Mouse (Mus musculus): ENCODE results near the gene Erich6. TPM values are rescaled to one million over a fixed set of nuclear protein-coding genes. Genes with fewer than 3 reads are reported as not detected.
"Not testable (repeated sequence)": the region's sequence is repeated elsewhere in the genome, so short reads cannot be mapped to it uniquely, and the experiment has no call there.

The Erich6 gene
- total RNA-seq, 2 experiments from 2014 or later = 1.5 to 1.9 TPM

- intact Hi-C loops (cut with DNase I) = loop anchor here (10.0 kb wide), 1 partner anchor 401 kb away; no protein-coding TSS in a partner anchor
Measured at GRCm38 (mm10) chr3:58653907-58654306, 16.9 kb upstream of the Erich6 start.

GRCm38 (mm10) chr3:58650328-58650727, 13.3 kb upstream of the Erich6 start:
- intact Hi-C loops (cut with DNase I) = loop anchor here (10.0 kb wide), 1 partner anchor 404 kb away; no protein-coding TSS in a partner anchor

More at GRCm38 (mm10) chr3:58653907-58654306, 16.9 kb upstream of the Erich6 start:
- DNase-seq (ENCODE audit: extremely low spot score in 1 of 2, low spot score in 2 of 2) = peak in 1 of 2 experiments; percentile 29

GRCm38 (mm10) chr3:58647179-58647578, 10.2 kb upstream of the Erich6 start:
- intact Hi-C loops (cut with DNase I) = no loop called here
- no peak for DNase-seq (ENCODE audit: extremely low spot score in 1 of 2, low spot score in 2 of 2)

More at GRCm38 (mm10) chr3:58650328-58650727, 13.3 kb upstream of the Erich6 start:
- DNase-seq (ENCODE audit: extremely low spot score in 1 of 2, low spot score in 2 of 2) = no peak

GRCm38 (mm10) chr3:58646180-58646579, 9.2 kb upstream of the Erich6 start:
- no peak for DNase-seq (ENCODE audit: extremely low spot score in 1 of 2, low spot score in 2 of 2)
- intact Hi-C loops (cut with DNase I) = no loop called here

GRCm38 (mm10) chr3:58631693-58632092, 5.3 kb downstream of the Erich6 start:
- DNase-seq (ENCODE audit: extremely low spot score in 1 of 2, low spot score in 2 of 2) = no peak
- intact Hi-C loops (cut with DNase I) = no loop called here

GRCm38 (mm10) chr3:58624981-58625380, 12.0 kb downstream of the Erich6 start:
- intact Hi-C loops (cut with DNase I) = no loop called here
- no peak for DNase-seq (ENCODE audit: extremely low spot score in 1 of 2, low spot score in 2 of 2)

- no peak for DNase-seq (ENCODE audit: extremely low spot score in 1 of 2, low spot score in 2 of 2)
- intact Hi-C loops (cut with DNase I) = no loop called here
Measured at GRCm38 (mm10) chr3:58622665-58623394, 14.2 kb downstream of the Erich6 start.

GRCm38 (mm10) chr3:58621066-58621465, 15.9 kb downstream of the Erich6 start:
- DNase-seq (ENCODE audit: extremely low spot score in 1 of 2, low spot score in 2 of 2) = no peak
- intact Hi-C loops (cut with DNase I) = no loop called here

- no peak for DNase-seq (ENCODE audit: extremely low spot score in 1 of 2, low spot score in 2 of 2)
- intact Hi-C loops (cut with DNase I) = no loop called here
Measured at GRCm38 (mm10) chr3:58609985-58610384, 27.0 kb downstream of the Erich6 start.

- intact Hi-C loops (cut with DNase I) = no loop called here
Measured at GRCm38 (mm10) chr3:58608506-58608905, 28.5 kb downstream of the Erich6 start.

GRCm38 (mm10) chr3:58593623-58594022, 43.4 kb downstream of the Erich6 start:
- intact Hi-C loops (cut with DNase I) = no loop called here
- DNase-seq (ENCODE audit: extremely low spot score in 1 of 2, low spot score in 2 of 2) = no peak

More at GRCm38 (mm10) chr3:58608506-58608905, 28.5 kb downstream of the Erich6 start:
- no peak for DNase-seq (ENCODE audit: extremely low spot score in 1 of 2, low spot score in 2 of 2)

GRCm38 (mm10) chr3:58592666-58593065, 44.3 kb downstream of the Erich6 start:
- intact Hi-C loops (cut with DNase I); DNase-seq (ENCODE audit: extremely low spot score in 1 of 2, low spot score in 2 of 2): not testable (repeated sequence)

- DNase-seq (ENCODE audit: extremely low spot score in 1 of 2, low spot score in 2 of 2); intact Hi-C loops (cut with DNase I): not testable (repeated sequence)
Measured at GRCm38 (mm10) chr3:58590544-58590943, 46.5 kb downstream of the Erich6 start.

GRCm38 (mm10) chr3:58582788-58583426, 54.1 kb downstream of the Erich6 start:
- no peak for DNase-seq (ENCODE audit: extremely low spot score in 1 of 2, low spot score in 2 of 2)
- intact Hi-C loops (cut with DNase I) = no loop called here

- intact Hi-C loops (cut with DNase I) = no loop called here
- DNase-seq (ENCODE audit: extremely low spot score in 1 of 2, low spot score in 2 of 2) = no peak
Measured at GRCm38 (mm10) chr3:58582297-58582696, 54.7 kb downstream of the Erich6 start.

- DNase-seq (ENCODE audit: extremely low spot score in 1 of 2, low spot score in 2 of 2) = no peak
- intact Hi-C loops (cut with DNase I) = no loop called here
Measured at GRCm38 (mm10) chr3:58581530-58581929, 55.5 kb downstream of the Erich6 start.

- DNase-seq (ENCODE audit: extremely low spot score in 1 of 2, low spot score in 2 of 2) = no peak
- intact Hi-C loops (cut with DNase I) = no loop called here
Measured at GRCm38 (mm10) chr3:58577506-58578050, 59.4 kb downstream of the Erich6 start.

- intact Hi-C loops (cut with DNase I) = no loop called here
- peak; percentile 29 to 67 for DNase-seq (ENCODE audit: extremely low spot score in 1 of 2, low spot score in 2 of 2)
Measured at GRCm38 (mm10) chr3:58577067-58577503, 59.9 kb downstream of the Erich6 start.

- DNase-seq (ENCODE audit: extremely low spot score in 1 of 2, low spot score in 2 of 2) = peak; percentile 96 to 97
- intact Hi-C loops (cut with DNase I) = no loop called here
Measured at GRCm38 (mm10) chr3:58576137-58577066, 60.6 kb downstream of the Erich6 start, which contains the start of gene Selenot. Gene Selenot, plus strand, starts transcription at chr3:58576636.

All from left cerebral cortex, postnatal 10 days (tissue).